14 mouse cellular contexts compared by ENCODE assay signal in the genomic region with DNA sequence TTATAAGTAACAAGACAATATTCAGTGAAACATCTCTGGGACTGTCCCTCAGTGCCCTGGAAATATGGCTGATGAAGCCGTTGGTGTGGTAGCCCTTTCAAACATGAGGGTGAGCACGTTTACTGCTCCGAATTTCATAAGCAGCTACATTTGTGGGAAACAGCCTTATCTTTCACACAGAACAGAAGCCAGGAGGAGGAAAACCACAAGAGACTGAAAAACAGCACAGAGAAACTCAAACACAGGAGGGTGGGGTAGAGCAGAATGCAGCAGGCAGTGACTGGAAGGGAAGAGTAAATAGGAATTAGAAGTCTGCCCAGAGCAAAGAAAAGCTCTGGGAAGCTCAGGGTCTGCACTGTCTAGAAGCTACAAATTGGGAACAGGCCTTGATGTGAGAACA.
A peak's percentile ranks its signal among the peaks of the same experiment; 100 is the strongest.
DNase-seq lines count a peak whose midpoint lies in the region; ATAC-seq and TF ChIP-seq lines count a peak whose summit lies in the region.
"Had no signal": no experiment of that assay in that cellular context is flagged by ENCODE, and none has a peak within 500 bp of the region (broad histone marks: within the 10 kb centered on the region; RNA-seq: fewer than 3 reads in every experiment).

No protein-coding gene starts in this region.

- no peak for DNase-seq in cerebellum, postnatal 10 days
- peak; percentile 38 for DNase-seq in CH12.LX (ENCODE audit: extremely low read depth)
- DNase-seq in thymus, adult 18-20 months = peak; percentile 21 to 64
- no peak for DNase-seq in kidney, adult 2 months
- no peak for DNase-seq in layer of hippocampus, adult 9-11 months
- DNase-seq: adrenal gland, postnatal 25 days; cerebellum, adult 11 months; heart, adult 11 months; heart, postnatal 4 days had no signal

- TF ChIP-seq EP300 in CH12.LX (IDR thresholded peaks at IDR 0.05; ENCODE audit: low read length) = no peak

- no peaks in the 10 kb centered on the region for H3K36me3 ChIP-seq in CH12.LX (replicated peaks in 1 of 2; ENCODE audit: control insufficient read depth in 1 of 2, insufficient read depth in 1 of 2, low read length in 1 of 2)
- H3K36me3 ChIP-seq in liver, embryonic 12.5 days = no peaks in the 10 kb centered on the region
- no peaks in the 10 kb centered on the region for H3K36me3 ChIP-seq in forebrain, embryonic 12.5 days (replicated peaks)
- no peaks in the 10 kb centered on the region for H3K36me3 ChIP-seq in kidney, adult 2 months (ENCODE audit: control insufficient read depth, insufficient read depth, low read length)
- H3K36me3 ChIP-seq: limb, embryonic 13.5 days had no signal

- H3K4me2 ChIP-seq in CH12.LX (ENCODE audit: insufficient read depth, low read depth, poor library complexity, severe bottlenecking) = no peak overlapping the region
- peak overlapping the region; percentile 23 for H3K4me2 ChIP-seq in liver, embryonic 12.5 days
- no peak overlapping the region for H3K4me2 ChIP-seq in forebrain, embryonic 12.5 days
- H3K4me2 ChIP-seq: limb, embryonic 13.5 days had no signal

- no peaks in the 10 kb centered on the region for H3K79me2 ChIP-seq in CH12.LX (replicated peaks; ENCODE audit: control insufficient read depth, extremely low read depth, insufficient read depth, poor library complexity, severe bottlenecking)

- peaks cover 0 to 49% of the 10 kb centered on the region in 2 experiments; a peak in 2 of 4 replicates for H3K4me1 ChIP-seq in CH12.LX (ENCODE audit: control insufficient read depth in 1 of 2, insufficient read depth in 2 of 2)
- peaks cover 41% of the 10 kb centered on the region for H3K4me1 ChIP-seq in liver, embryonic 12.5 days
- no peaks in the 10 kb centered on the region for H3K4me1 ChIP-seq in forebrain, embryonic 12.5 days
- no peaks in the 10 kb centered on the region for H3K4me1 ChIP-seq in kidney, adult 2 months (ENCODE audit: control insufficient read depth, insufficient read depth, low read length)

- peak; percentile 62; the same call in 1 of the 2 replicates for ATAC-seq in cerebellum, adult (ENCODE audit: insufficient number of reproducible peaks, low FRiP score, low TSS enrichment)
- peak; percentile 75 for ATAC-seq in liver, embryonic 12.5 days
- no peak for ATAC-seq in forebrain, embryonic 12.5 days (ENCODE audit: low FRiP score)

- peaks cover 2% of the 10 kb centered on the region for H3K9me3 ChIP-seq in CH12.LX (replicated peaks; ENCODE audit: low read length)
- H3K9me3 ChIP-seq in liver, embryonic 12.5 days (replicated peaks) = no peaks in the 10 kb centered on the region
- H3K9me3 ChIP-seq in forebrain, embryonic 12.5 days = no peaks in the 10 kb centered on the region
- H3K9me3 ChIP-seq: limb, embryonic 13.5 days had no signal

- TF ChIP-seq RAD21 in CH12.LX (IDR thresholded peaks at IDR 0.05; ENCODE audit: low read depth, low read length) = no peak

- dilution Hi-C loops in CH12.LX (cut with MboI; ENCODE audit: extremely low pct_ligation_motif_present, extremely low pct_unique_long_range_greater_than_20kb, low sequenced_read_pairs) = no loop called here

- H3K27ac ChIP-seq in CH12.LX (ENCODE audit: insufficient read depth, low read depth) = no peak overlapping the region
- H3K27ac ChIP-seq in liver, embryonic 12.5 days = peak overlapping the region; percentile 45
- H3K27ac ChIP-seq in forebrain, embryonic 12.5 days = no peak overlapping the region
- H3K27ac ChIP-seq in kidney, adult 2 months (ENCODE audit: insufficient read depth, low read depth, low read length) = no peak overlapping the region
- H3K27ac ChIP-seq: limb, embryonic 13.5 days had no signal

- 13% methylated on average over 3 of the region's 3 CpGs for WGBS in liver, embryonic 12.5 days (ENCODE audit: insufficient replicate concordance)
- 83% methylated on average over 3 of the region's 3 CpGs for WGBS in forebrain, embryonic 12.5 days
- WGBS in kidney, adult 2 months = 80% methylated on average over 3 of the region's 3 CpGs

- no peak for TF ChIP-seq CTCF in CH12.LX (conservative IDR thresholded peaks at IDR 0.05 in 1 of 2, IDR thresholded peaks at IDR 0.05 in 1 of 2; ENCODE audit: low read depth in 2 of 2, low read length in 2 of 2)
- no peak for TF ChIP-seq CTCF in kidney, adult 2 months (conservative IDR thresholded peaks at IDR 0.05; ENCODE audit: insufficient read depth, insufficient read length, low read depth, low read length)

- H3K27me3 ChIP-seq in CH12.LX (replicated peaks) = no peaks in the 10 kb centered on the region
- no peaks in the 10 kb centered on the region for H3K27me3 ChIP-seq in liver, embryonic 12.5 days (replicated peaks)
- no peaks in the 10 kb centered on the region for H3K27me3 ChIP-seq in forebrain, embryonic 12.5 days
- no peaks in the 10 kb centered on the region for H3K27me3 ChIP-seq in kidney, adult 2 months (replicated peaks; ENCODE audit: control insufficient read depth, insufficient read depth, low read length)
- H3K27me3 ChIP-seq: limb, embryonic 13.5 days had no signal

- H3K9ac ChIP-seq in CH12.LX (ENCODE audit: insufficient read depth, low read depth) = no peak overlapping the region
- no peak overlapping the region for H3K9ac ChIP-seq in liver, embryonic 12.5 days
- H3K9ac ChIP-seq in forebrain, embryonic 12.5 days = no peak overlapping the region
- H3K9ac ChIP-seq: limb, embryonic 13.5 days had no signal

- in situ Hi-C loops in CH12.LX (cut with MboI; ENCODE audit: low pct_ligation_motif_present, low pct_unique_long_range_greater_than_20kb, low sequenced_read_pairs) = no loop called here

- no peak overlapping the region for H3K4me3 ChIP-seq in CH12.LX (replicated peaks in 1 of 3; ENCODE audit: low read depth in 2 of 3, low read length in 2 of 3, poor library complexity in 1 of 3)
- no peak overlapping the region for H3K4me3 ChIP-seq in liver, embryonic 12.5 days
- no peak overlapping the region for H3K4me3 ChIP-seq in forebrain, embryonic 12.5 days (replicated peaks)
- H3K4me3 ChIP-seq in kidney, adult 2 months (ENCODE audit: insufficient read depth, low read depth, low read length) = no peak overlapping the region
- H3K4me3 ChIP-seq: erythroblast, embryonic 14.5 days; limb, embryonic 13.5 days had no signal

- no peak for TF ChIP-seq POLR2A in CH12.LX (IDR thresholded peaks at IDR 0.05; ENCODE audit: low read depth, low read length)
- TF ChIP-seq POLR2A in kidney, adult 2 months (IDR thresholded peaks at IDR 0.05; ENCODE audit: low read depth, low read length) = no peak

TF ChIP-seq in CH12.LX, 34 proteins besides CTCF, POLR2A, EP300 and RAD21:
- no peak for TF ChIP-seq HCFC1 (IDR thresholded peaks at IDR 0.05; ENCODE audit: low read depth, low read length)
- no peak for TF ChIP-seq NELFE (IDR thresholded peaks at IDR 0.05; ENCODE audit: low read depth, low read length)
- no peak for TF ChIP-seq SMC3 (IDR thresholded peaks at IDR 0.05; ENCODE audit: low read depth, low read length)
- no peak for TF ChIP-seq JUN (IDR thresholded peaks at IDR 0.05; ENCODE audit: insufficient read depth, low read depth, low read length)
- TF ChIP-seq ETS1 (conservative IDR thresholded peaks at IDR 0.05; ENCODE audit: low read depth, low read length) = no peak; the same call in 1 of the 2 replicates
- TF ChIP-seq CHD2 (IDR thresholded peaks at IDR 0.05; ENCODE audit: low read length) = no peak
- no peak for TF ChIP-seq PAX5 (IDR thresholded peaks at IDR 0.05; ENCODE audit: low read length)
- no peak for TF ChIP-seq ELF1 (IDR thresholded peaks at IDR 0.05; ENCODE audit: low read depth, low read length)
- TF ChIP-seq E2F4 (IDR thresholded peaks at IDR 0.05; ENCODE audit: insufficient replicate concordance, low read depth, low read length) = no peak
- no peak for TF ChIP-seq BHLHE40 (IDR thresholded peaks at IDR 0.05; ENCODE audit: low read depth, low read length)
- no peak for TF ChIP-seq SIN3A (IDR thresholded peaks at IDR 0.05; ENCODE audit: low read length)
- TF ChIP-seq JUND (conservative IDR thresholded peaks at IDR 0.05; ENCODE audit: low read depth, low read length) = no peak
- no peak for TF ChIP-seq TCF12 (IDR thresholded peaks at IDR 0.05; ENCODE audit: low read depth, low read length)

Comparison
In these comparisons a context has a peak if more than half of its experiments do, and no peak if none do; other contexts are left out.
1. DNase-seq: peak in CH12.LX (single experiment) and thymus, adult 18-20 months (2 of 2); none in cerebellum, postnatal 10 days (0 of 2), kidney, adult 2 months (single experiment) and layer of hippocampus, adult 9-11 months (single experiment).